Mouse (Mus musculus): ENCODE data around the gene Hoxa7.

Gene Hoxa7

DNA sequence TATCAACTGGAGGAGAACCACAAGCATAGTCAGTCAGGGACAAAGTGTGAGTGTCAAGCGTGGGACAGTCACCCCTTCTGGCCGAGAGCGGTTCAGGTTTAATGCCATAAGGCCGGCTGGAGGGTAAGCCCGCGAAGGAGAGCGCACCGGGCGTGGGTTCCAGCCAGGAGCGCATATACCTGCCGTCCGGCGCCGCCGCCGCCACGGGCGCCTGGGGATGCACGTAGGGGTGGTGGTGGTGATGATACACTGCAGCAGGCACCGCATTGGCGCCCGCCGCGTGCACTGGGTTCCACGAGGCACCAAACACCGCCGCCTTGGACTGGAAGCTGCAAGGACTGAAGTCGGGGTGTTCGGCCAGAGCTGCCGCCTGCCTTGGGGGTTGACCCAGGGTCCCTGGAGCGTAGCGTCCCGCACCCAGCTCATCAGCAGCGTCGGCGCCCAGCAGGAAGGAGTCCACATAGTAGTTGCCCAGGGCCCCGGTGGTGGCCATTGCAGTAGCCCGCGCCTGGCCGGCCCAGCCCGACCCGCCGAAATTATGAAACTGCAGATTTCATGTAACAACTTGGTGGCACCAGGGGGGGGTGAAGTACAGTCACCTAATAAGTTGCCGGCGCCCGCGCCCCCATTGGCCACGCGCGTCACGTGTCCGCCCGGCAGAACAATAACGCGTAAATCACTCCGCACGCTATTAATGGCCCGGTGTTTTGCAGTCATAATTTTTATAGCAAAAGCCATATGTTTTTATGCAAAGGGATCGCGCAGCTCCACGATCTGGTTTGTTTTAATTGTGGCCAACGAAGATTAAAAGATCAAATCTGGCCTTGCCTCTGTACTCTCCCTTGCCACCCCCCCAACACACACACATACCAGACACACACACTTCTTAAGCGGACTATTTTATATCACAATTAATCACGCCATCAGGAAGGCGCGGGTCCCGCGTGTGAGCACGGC lies 4.2 kb upstream of the Hoxa7 start:
- DNase-seq (ENCODE audit: low spot score in 2 of 2): no peak

- no peak for DNase-seq (ENCODE audit: low spot score in 2 of 2)
These were observed 3.4 kb upstream of the Hoxa7 start for GRCm38 (mm10) chr6:52224895-52225611.

- no peak for DNase-seq (ENCODE audit: low spot score in 2 of 2)
These were observed 2.5 kb upstream of the Hoxa7 start for GRCm38 (mm10) chr6:52223939-52224760.

- no peak for DNase-seq (ENCODE audit: low spot score in 2 of 2)
These were observed 1.1 kb upstream of the Hoxa7 start for GRCm38 (mm10) chr6:52222729-52223128.

DNA sequence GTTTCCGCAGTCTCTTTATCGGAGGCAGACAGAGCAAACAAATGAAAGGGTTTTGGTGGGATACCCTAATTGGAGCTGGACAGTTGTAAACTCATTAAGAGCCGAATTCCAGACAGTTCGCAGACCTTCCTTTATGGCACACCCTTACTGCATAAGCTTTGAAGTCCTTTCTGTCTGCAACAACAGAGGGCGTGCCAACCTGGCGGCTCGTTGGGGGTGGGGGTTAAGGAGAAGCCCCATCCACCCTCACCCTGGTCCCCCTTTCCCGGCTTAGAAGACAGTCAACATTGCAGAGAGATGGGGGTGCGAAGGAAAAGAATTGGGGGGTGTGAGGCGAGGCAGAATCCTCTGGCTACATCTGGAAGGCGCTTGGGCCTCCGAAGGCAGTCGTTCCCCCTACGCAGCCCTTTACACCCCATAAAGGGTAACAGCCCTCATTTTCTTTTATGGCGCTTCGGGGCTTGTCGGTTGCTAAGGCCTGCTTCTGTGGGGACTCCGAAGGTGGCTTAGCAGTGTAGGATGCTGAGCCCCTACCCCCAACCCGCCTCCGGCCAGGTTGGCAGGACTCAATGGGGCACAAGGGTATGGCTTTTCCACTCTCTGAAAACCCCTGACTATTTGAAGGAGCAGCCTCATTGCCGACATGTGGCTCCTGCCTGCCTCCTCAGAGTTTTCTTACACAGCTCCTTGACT lies 485 bp upstream of the Hoxa7 start:
- DNase-seq (ENCODE audit: low spot score in 2 of 2): no peak

GRCm38 (mm10) chr6:52220865-52221310 lies 766 bp downstream of the Hoxa7 start:
- no peak for DNase-seq (ENCODE audit: low spot score in 2 of 2)

- DNase-seq (ENCODE audit: low spot score in 2 of 2): no peak
These were observed 1.4 kb downstream of the Hoxa7 start for GRCm38 (mm10) chr6:52220003-52220864.

GRCm38 (mm10) chr6:52219234-52219942 lies 2.3 kb downstream of the Hoxa7 start:
- no peak for DNase-seq (ENCODE audit: low spot score in 2 of 2)

- no peak for DNase-seq (ENCODE audit: low spot score in 2 of 2)
These were observed 2.9 kb downstream of the Hoxa7 start for GRCm38 (mm10) chr6:52218643-52219215.

- no peak for DNase-seq (ENCODE audit: low spot score in 2 of 2)
These were observed 3.6 kb downstream of the Hoxa7 start for GRCm38 (mm10) chr6:52217895-52218642.

DNA sequence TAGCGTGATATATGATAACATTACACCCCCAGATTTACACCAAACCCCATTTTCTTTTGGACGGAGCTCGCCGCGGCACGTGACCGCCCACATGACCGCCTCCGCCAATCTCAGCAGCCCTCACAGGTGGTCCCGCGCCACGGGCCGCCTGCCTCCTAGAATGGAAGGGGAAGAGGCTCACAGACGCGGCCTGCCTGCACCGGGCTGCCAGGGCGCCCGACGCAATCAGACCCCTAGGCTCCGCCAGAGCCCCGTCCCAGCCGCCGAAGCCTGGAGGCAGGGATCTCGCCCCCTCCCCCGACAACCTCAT lies 4.2 kb downstream of the Hoxa7 start:
- no peak for DNase-seq (ENCODE audit: low spot score in 2 of 2)

DNA sequence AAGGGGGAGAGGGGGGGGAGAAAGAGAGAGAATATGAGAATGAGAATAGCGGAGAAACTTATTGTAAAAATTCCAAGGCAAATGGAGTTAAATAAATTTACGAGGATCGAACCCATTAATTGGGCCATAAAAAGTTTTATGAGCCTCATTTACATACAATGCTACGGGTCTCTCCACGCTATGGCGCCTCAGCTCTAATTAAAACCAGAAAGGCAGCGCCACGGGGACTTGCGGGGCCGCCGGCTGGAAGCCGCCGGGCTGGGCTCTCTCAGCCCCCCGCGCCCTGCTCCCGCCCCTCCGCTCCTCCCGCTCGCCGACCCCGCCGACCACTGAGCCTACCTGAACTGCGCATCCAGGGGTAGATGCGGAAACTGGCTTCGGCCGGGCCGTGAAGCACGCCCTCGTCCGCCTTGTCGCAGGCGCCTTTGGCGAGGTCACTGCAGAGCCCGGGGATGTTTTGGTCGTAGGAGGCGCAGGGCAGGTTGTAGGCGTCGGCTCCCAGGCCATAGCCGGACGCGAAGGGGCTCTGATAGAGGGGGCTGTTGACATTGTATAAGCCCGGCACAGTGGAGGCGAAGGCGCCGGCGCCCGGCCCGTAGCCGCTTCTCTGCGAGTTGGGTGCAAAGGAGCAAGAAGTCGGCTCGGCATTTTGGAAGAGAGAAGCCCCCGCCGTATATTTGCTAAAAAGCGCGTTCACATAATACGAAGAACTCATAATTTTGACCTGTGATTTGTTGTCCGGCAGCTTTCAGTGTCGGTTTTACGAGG lies 4.8 kb downstream of the Hoxa7 start:
- no peak for DNase-seq (ENCODE audit: low spot score in 2 of 2)

DNA sequence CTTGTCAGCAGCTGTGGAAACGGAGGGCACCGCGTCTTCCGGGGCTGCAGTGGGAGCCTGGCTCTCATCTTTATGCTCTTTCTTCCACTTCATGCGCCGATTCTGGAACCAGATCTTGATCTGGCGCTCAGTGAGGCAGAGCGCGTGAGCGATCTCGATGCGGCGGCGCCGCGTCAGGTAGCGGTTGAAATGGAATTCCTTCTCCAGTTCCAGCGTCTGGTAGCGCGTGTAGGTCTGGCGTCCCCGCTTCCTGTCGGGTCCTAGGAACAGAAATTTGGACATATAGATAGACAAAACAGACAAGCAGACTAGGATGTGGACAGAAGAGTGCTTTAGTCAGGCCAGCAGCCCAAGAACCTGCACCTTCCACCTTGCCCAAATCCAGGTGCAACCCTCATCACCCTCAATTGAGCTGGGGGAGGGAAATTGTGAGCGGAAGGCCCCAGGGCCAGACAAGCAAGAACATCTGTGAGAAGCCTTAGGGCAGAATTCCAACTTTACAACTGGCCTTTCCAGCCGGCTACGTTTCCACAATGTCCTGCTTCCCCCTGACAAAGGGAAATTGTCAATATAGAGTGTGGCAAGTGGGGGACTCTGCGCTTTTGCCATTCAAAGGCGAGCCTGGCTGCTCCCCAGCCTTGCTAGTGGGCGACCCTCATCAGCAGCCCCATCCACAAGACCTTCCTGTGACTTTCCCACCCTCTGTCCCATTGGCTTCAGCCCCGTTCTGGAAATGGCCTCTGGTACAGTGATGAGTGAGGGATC lies 5.7 kb downstream of the Hoxa7 start:
- no peak for DNase-seq (ENCODE audit: low spot score in 2 of 2)

DNA sequence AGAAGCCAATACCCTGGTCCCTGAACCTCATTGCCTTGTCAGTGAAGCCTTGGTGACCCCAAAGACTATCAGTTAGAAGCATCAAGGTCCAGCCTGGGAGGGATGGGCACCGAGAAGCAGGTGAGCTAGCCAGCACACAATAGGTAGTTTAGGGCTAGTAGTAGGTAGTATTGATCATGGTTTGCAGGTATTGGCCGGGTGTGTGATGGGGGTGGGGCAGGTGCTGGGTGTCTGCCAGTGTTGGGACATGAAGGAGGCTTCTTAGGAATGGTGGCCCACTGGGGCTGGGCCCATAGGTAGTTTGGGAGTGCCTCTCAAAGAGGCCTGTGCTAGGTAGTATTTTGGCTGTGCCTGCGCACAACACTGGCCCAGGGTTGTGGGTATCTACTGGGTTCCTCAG lies 6.6 kb downstream of the Hoxa7 start:
- DNase-seq (ENCODE audit: low spot score in 2 of 2): no peak

DNA sequence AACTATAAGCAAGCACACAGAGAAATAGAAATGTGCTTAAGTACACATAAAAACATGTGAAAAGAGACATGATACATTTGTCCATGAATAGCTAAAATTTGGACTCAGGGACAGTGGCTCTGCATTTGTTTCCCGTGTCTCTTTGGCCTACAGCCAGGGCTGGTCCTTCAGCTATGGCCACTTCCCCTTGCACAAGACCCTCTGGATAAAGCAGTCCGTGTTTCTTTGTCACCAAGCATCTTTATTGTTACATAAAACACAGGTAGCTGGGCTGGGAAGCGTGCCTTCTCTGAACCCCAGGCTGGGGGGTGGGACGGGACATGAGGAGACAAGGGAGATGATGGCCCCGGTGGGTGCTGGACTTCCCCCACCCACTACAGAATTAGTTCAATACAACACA lies 7.4 kb downstream of the Hoxa7 start:
- DNase-seq (ENCODE audit: low spot score in 2 of 2): no peak

GRCm38 (mm10) chr6:52213119-52213986 lies 8.3 kb downstream of the Hoxa7 start, which contains the start of the genes Hoxa3 and Gm28308:
Hoxa3 (minus strand) TSS chr6:52213336.
Gm28308 (minus strand) TSS chr6:52213339.
- DNase-seq (ENCODE audit: low spot score in 2 of 2): no peak

Measured in frontal cortex, postnatal 10 days (tissue).